Mouse (Mus musculus): ENCODE data around the gene Tmprss12. TPM values are rescaled to one million over a fixed set of nuclear protein-coding genes. Genes with fewer than 3 reads are reported as not detected.
"Not testable (repeated sequence)": the region's sequence is repeated elsewhere in the genome, so short reads cannot be mapped to it uniquely, and the experiment has no call there.

Gene Tmprss12
- total RNA-seq (2015; ENCODE audit: low replicate concordance) (not detected in 2 replicates), total RNA-seq (2017; ENCODE audit: low replicate concordance) (not detected in 2 replicates)

GRCm38 (mm10) chr15:100280626-100281025 is at the start of gene Tmprss12:
Gene Tmprss12, plus strand, starts transcription at chr15:100280837.
- ATAC-seq (replicated peaks; ENCODE audit: low FRiP score, poor library complexity, severe bottlenecking) = no peak

GRCm38 (mm10) chr15:100231616-100232525 is 48.8 kb upstream of the Tmprss12 start:
- no peak for ATAC-seq (replicated peaks; ENCODE audit: low FRiP score, poor library complexity, severe bottlenecking)

GRCm38 (mm10) chr15:100235208-100235965 is 45.2 kb upstream of the Tmprss12 start:
- no peak for ATAC-seq (replicated peaks; ENCODE audit: low FRiP score, poor library complexity, severe bottlenecking)

- no peak for ATAC-seq (replicated peaks; ENCODE audit: low FRiP score, poor library complexity, severe bottlenecking)
Measured at GRCm38 (mm10) chr15:100236952-100237351, 43.7 kb upstream of the Tmprss12 start.

- ATAC-seq (replicated peaks; ENCODE audit: low FRiP score, poor library complexity, severe bottlenecking) = no peak
Measured at GRCm38 (mm10) chr15:100241780-100242179, 38.9 kb upstream of the Tmprss12 start.

- ATAC-seq (replicated peaks; ENCODE audit: low FRiP score, poor library complexity, severe bottlenecking) = no peak
Measured at GRCm38 (mm10) chr15:100245951-100246350, 34.7 kb upstream of the Tmprss12 start.

GRCm38 (mm10) chr15:100247296-100247695 is 33.3 kb upstream of the Tmprss12 start:
- ATAC-seq (replicated peaks; ENCODE audit: low FRiP score, poor library complexity, severe bottlenecking) = no peak

GRCm38 (mm10) chr15:100248665-100249433 is 31.8 kb upstream of the Tmprss12 start:
- ATAC-seq (replicated peaks; ENCODE audit: low FRiP score, poor library complexity, severe bottlenecking) = no peak

- no peak for ATAC-seq (replicated peaks; ENCODE audit: low FRiP score, poor library complexity, severe bottlenecking)
Measured at GRCm38 (mm10) chr15:100251153-100251780, 29.4 kb upstream of the Tmprss12 start.

- ATAC-seq (replicated peaks; ENCODE audit: low FRiP score, poor library complexity, severe bottlenecking) = no peak
Measured at GRCm38 (mm10) chr15:100256386-100256785, 24.3 kb upstream of the Tmprss12 start.

- ATAC-seq (replicated peaks; ENCODE audit: low FRiP score, poor library complexity, severe bottlenecking) = no peak
Measured at GRCm38 (mm10) chr15:100257305-100257704, 23.3 kb upstream of the Tmprss12 start.

GRCm38 (mm10) chr15:100258646-100259425 is 21.8 kb upstream of the Tmprss12 start:
- ATAC-seq (replicated peaks; ENCODE audit: low FRiP score, poor library complexity, severe bottlenecking) = no peak

- not testable (repeated sequence) for ATAC-seq (replicated peaks; ENCODE audit: low FRiP score, poor library complexity, severe bottlenecking)
Measured at GRCm38 (mm10) chr15:100260351-100260750, 20.3 kb upstream of the Tmprss12 start.

- peak; percentile 54; the same call in 1 of the 2 replicates for ATAC-seq (replicated peaks; ENCODE audit: low FRiP score, poor library complexity, severe bottlenecking)
Measured at GRCm38 (mm10) chr15:100263246-100263905, 17.3 kb upstream of the Tmprss12 start.

GRCm38 (mm10) chr15:100265586-100266325 is 14.9 kb upstream of the Tmprss12 start:
- ATAC-seq (replicated peaks; ENCODE audit: low FRiP score, poor library complexity, severe bottlenecking) = no peak

- ATAC-seq (replicated peaks; ENCODE audit: low FRiP score, poor library complexity, severe bottlenecking) = no peak
Measured at GRCm38 (mm10) chr15:100268916-100269315, 11.7 kb upstream of the Tmprss12 start.

GRCm38 (mm10) chr15:100269776-100270175 is 10.9 kb upstream of the Tmprss12 start:
- ATAC-seq (replicated peaks; ENCODE audit: low FRiP score, poor library complexity, severe bottlenecking) = no peak

All from erythroid progenitor cell, adult 5-6 weeks (primary cell).